Mouse (Mus musculus): ENCODE data around the gene Idh3a. TPM values are rescaled to one million over a fixed set of nuclear protein-coding genes. Genes with fewer than 3 reads are reported as not detected.

Idh3a gene
- total and polyA plus RNA-seq, 3 experiments = 160 to 282 (median 205) TPM

DNA sequence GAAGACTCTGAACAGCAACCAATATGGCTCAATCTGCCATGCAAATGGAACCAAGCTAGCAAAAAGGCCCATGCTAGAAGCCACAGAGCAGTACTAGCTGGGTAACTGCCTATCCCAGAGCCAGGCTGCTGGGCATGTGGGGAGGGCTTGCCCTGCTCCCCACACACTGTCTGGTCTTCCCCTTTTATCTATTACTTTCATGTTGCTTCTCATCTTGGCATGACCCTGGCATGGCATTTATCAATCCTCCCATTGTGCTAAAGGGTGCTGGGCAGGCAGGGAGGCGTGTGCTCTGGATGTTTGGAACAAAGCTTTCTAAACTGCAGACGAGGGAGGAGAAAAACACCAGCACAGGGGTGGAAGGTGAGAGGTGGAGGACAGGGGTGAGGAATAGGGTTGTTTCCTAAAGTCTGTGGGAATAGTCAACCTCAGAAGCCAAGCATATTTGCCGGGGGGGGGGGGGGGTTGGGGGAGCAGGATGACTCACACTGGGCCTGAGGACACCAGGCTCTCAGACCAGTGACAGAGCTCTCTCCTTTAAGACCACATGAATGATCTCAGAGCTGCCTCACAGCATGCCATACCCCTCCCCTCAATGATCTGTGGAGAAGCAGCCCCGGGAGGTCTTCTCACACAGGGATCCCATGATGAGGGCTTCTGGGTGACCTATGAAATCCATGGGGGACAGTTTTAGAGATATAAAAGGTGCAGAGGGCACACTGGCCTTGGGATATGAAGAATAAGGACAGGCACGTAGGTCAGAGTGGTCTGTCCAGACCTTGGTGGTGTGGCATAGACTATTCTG lies 51.6 kb downstream of the Idh3a start:
- Histone ChIP-seq H3K9ac (ENCODE audit: control insufficient read depth, low read depth, low read length, poor library complexity, severe bottlenecking) (no peak overlapping the region), H3K4me1 (ENCODE audit: control insufficient read depth in 1 of 2, insufficient read depth in 2 of 2, low read length in 2 of 2) (peaks cover 5 to 7% of the 10 kb centered on the region in 2 experiments; a peak in 3 of 4 replicates), H3K9me3 (replicated peaks; ENCODE audit: insufficient read depth, low read length) (no peaks in the 10 kb centered on the region), H3K27ac (ENCODE audit: control insufficient read depth, low read depth, low read length) (no peak overlapping the region), H3K79me2 (ENCODE audit: control insufficient read depth, insufficient read depth, low read length, poor library complexity) (no peaks in the 10 kb centered on the region), H3K4me3 (ENCODE audit: control insufficient read depth in 1 of 2, insufficient read depth in 1 of 2, low read depth in 2 of 2, low read length in 2 of 2) (no peak overlapping the region), H3K27me3 (ENCODE audit: control insufficient read depth in 1 of 2, insufficient read depth in 2 of 2, low read length in 2 of 2) (no peaks in the 10 kb centered on the region), H3K36me3 (ENCODE audit: control insufficient read depth in 1 of 2, insufficient read depth in 2 of 2, low read length in 2 of 2) (peaks cover 0 to 12% of the 10 kb centered on the region in 2 experiments; a peak in 2 of 4 replicates)
- no peak for DNase-seq (ENCODE audit: low read depth, low spot score)
- TF ChIP-seq USF1 (IDR thresholded peaks at IDR 0.05; ENCODE audit: low read depth, low read length) = no peak

DNA sequence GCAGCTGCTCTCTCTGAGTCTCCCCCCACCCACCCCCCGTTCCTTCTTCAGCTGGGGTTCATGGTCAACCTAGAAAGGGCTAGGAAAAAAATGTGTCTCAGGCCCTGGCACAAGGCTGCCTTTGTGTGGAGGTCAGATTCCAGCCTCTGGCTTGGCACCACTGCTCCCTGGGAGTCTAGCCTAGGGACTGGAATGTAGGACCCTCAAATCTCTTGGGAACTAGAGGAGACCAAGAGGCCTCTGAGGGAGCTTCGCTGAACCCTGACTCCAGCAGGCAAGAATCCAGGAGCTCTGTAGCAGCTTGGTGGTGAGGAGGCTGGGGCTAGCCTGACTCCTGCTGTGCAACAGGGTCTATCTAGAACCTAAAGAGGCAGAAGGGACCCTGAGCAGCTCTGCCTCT lies 53.1 kb downstream of the Idh3a start:
- no peak overlapping the region for H3K4me3 ChIP-seq (ENCODE audit: control insufficient read depth in 1 of 2, insufficient read depth in 1 of 2, low read depth in 2 of 2, low read length in 2 of 2)
- no peak for TF ChIP-seq NRF1 (IDR thresholded peaks at IDR 0.05; ENCODE audit: insufficient read depth, low read depth, low read length, poor library complexity, severe bottlenecking)
- TF ChIP-seq USF1 (IDR thresholded peaks at IDR 0.05; ENCODE audit: low read depth, low read length) = no peak
- TF ChIP-seq TAL1 (IDR thresholded peaks at IDR 0.05; ENCODE audit: low read length) = no peak
- TF ChIP-seq GATA1 (IDR thresholded peaks at IDR 0.05; ENCODE audit: low read depth, low read length) = no peak
- no peak for TF ChIP-seq ETS1 (IDR thresholded peaks at IDR 0.05; ENCODE audit: low read depth, low read length)
- TF ChIP-seq POLR2AphosphoS2 (IDR thresholded peaks at IDR 0.05; ENCODE audit: low read length) = no peak

DNA sequence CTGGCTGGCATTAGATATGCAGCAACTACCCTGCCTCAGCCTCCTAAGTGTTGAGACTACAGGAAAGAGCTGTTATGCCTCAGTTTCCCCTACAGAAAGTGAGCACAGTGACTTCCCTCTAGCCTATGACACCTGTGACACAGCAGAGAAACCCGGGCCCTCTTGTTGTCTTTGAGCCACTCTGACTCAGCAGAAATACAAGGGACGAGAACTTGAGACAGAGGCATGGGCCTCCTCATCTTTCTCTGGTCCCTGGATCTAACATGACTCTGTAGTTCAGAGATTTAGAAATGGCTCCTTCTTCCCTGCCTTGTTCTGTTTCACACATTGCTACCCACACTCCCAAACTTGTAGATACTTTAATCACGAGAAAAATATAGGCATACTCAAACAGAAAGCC lies 55.4 kb downstream of the Idh3a start:
- Histone ChIP-seq H3K9me3 (replicated peaks; ENCODE audit: insufficient read depth, low read length) (no peaks in the 10 kb centered on the region), H3K4me1 (ENCODE audit: control insufficient read depth in 1 of 2, insufficient read depth in 2 of 2, low read length in 2 of 2) (peaks cover 7 to 13% of the 10 kb centered on the region in 2 experiments), H3K79me2 (ENCODE audit: control insufficient read depth, insufficient read depth, low read length, poor library complexity) (no peaks in the 10 kb centered on the region), H3K27ac (ENCODE audit: control insufficient read depth, low read depth, low read length) (no peak overlapping the region), H3K27me3 (ENCODE audit: control insufficient read depth in 1 of 2, insufficient read depth in 2 of 2, low read length in 2 of 2) (no peaks in the 10 kb centered on the region), H3K9ac (ENCODE audit: control insufficient read depth, low read depth, low read length, poor library complexity, severe bottlenecking) (no peak overlapping the region), H3K36me3 (ENCODE audit: control insufficient read depth in 1 of 2, insufficient read depth in 2 of 2, low read length in 2 of 2) (peaks cover 0 to 16% of the 10 kb centered on the region in 2 experiments; a peak in 2 of 4 replicates), H3K4me3 (ENCODE audit: control insufficient read depth in 1 of 2, insufficient read depth in 1 of 2, low read depth in 2 of 2, low read length in 2 of 2) (no peak overlapping the region; a peak in 1 of 4 replicates)
- peak; percentile 23 for DNase-seq (ENCODE audit: low read depth, low spot score)
- TF ChIP-seq POLR2A (IDR thresholded peaks at IDR 0.05; ENCODE audit: control insufficient read depth in 1 of 2, insufficient read depth in 1 of 2, low read depth in 1 of 2, low read length in 2 of 2, poor library complexity in 1 of 2) = no peak
- TF ChIP-seq KAT2A (conservative IDR thresholded peaks at IDR 0.05; ENCODE audit: low read depth, low read length) = no peak
- TF ChIP-seq USF2 (IDR thresholded peaks at IDR 0.05; ENCODE audit: borderline replicate concordance in 1 of 2, insufficient read depth in 1 of 2, low read depth in 1 of 2, low read length in 2 of 2) = no peak
- no peak for TF ChIP-seq MXI1 (IDR thresholded peaks at IDR 0.05; ENCODE audit: low read depth, low read length)

More for the DNA sequence above, 53.1 kb downstream of the Idh3a start:
- no peak for DNase-seq (ENCODE audit: low read depth, low spot score)
- Histone ChIP-seq H3K27ac (ENCODE audit: control insufficient read depth, low read depth, low read length) (no peak overlapping the region), H3K79me2 (ENCODE audit: control insufficient read depth, insufficient read depth, low read length, poor library complexity) (no peaks in the 10 kb centered on the region), H3K9ac (ENCODE audit: control insufficient read depth, low read depth, low read length, poor library complexity, severe bottlenecking) (no peak overlapping the region), H3K4me1 (ENCODE audit: control insufficient read depth in 1 of 2, insufficient read depth in 2 of 2, low read length in 2 of 2) (peaks cover 7 to 13% of the 10 kb centered on the region in 2 experiments), H3K27me3 (ENCODE audit: control insufficient read depth in 1 of 2, insufficient read depth in 2 of 2, low read length in 2 of 2) (no peaks in the 10 kb centered on the region), H3K36me3 (ENCODE audit: control insufficient read depth in 1 of 2, insufficient read depth in 2 of 2, low read length in 2 of 2) (peaks cover 0 to 16% of the 10 kb centered on the region in 2 experiments; a peak in 2 of 4 replicates), H3K9me3 (replicated peaks; ENCODE audit: insufficient read depth, low read length) (no peaks in the 10 kb centered on the region)

All from MEL (cell line).